Mouse (Mus musculus) heart, postnatal 0 days (tissue): ENCODE results near the gene Tmprss6.

ENCODE experiments used
- CTCF ChIP-seq: IDR thresholded peaks from 2 replicates; pipeline ENCODE4 v1.5.1; 2016; ENCODE audit warnings: antibody characterized with exemption, control low read depth, low read depth
- EP300 ChIP-seq: IDR thresholded peaks from 2 replicates; pipeline ENCODE4 v1.6.1; 2016; ENCODE audit warnings: antibody characterized with exemption, low read depth

DNA sequence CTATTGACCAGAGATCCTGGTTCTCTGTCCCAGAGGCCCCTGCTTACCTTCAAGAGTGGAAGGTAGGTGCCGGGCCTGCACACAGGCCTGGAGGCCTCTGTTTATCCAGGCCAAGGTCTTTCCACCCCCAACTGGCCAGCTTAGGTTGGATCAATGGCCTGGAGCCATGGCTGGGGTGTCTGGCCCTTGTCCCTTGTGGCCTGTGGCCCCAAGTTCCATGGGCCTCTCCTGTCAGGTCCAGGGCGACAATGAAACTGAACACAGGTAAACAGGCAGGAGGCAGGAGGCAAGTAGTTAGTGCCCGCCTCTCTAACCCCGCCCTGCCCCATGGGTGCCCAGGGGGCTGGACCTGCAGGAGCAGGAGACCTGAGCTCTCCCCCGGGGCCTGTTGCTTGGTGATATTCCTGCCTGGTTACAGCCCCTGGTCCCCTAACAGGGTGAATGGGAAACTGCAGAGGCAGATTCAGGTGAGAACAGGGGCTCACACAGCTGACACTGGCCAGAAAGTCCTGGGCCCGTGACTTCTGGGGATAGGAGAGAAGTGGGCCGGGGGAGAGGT lies at the start of gene Tmprss6:
- no peak for TF ChIP-seq CTCF
- TF ChIP-seq EP300, result no peak
